Mouse (Mus musculus) stomach, embryonic 14.5 days (tissue): ENCODE data around the gene Ubiad1. TPM values are rescaled to one million over a fixed set of nuclear protein-coding genes. Genes with fewer than 3 reads are reported as not detected.
A peak's percentile ranks its signal among the peaks of the same experiment; 100 is the strongest.

Source experiments
- ATAC-seq: fragments of 200-750 bp; cut with Nextera tagmentation; 2 replicates; pipeline ENCODE4 v1.8.0; 2017; ENCODE audit warnings: low read depth, moderate TSS enrichment; ENCODE audit not compliant: insufficient number of reproducible peaks, insufficient read depth, low FRiP score
- H3K27ac ChIP-seq: fragments of 300-500 bp; sonication (generic); 2 replicates; pipeline ENCODE4 v1.5.1; 2014; ENCODE audit warnings: mild to moderate bottlenecking, low read length, moderate library complexity, mixed read lengths
- H3K27me3 ChIP-seq: fragments of 300-500 bp; sonication (generic); 2 replicates; pipeline ENCODE4 v1.6.1; 2014; ENCODE audit warnings: low read length, control low read depth, mixed read lengths; ENCODE audit not compliant: control insufficient read depth, insufficient read depth
- H3K36me3 ChIP-seq: fragments of 300-500 bp; sonication (generic); 2 replicates; pipeline ENCODE4 v1.6.1; 2014; ENCODE audit warnings: mild to moderate bottlenecking, control low read depth, low read length, moderate library complexity, mixed read lengths; ENCODE audit not compliant: control insufficient read depth, insufficient read depth
- H3K4me1 ChIP-seq: fragments of 300-500 bp; sonication (generic); 2 replicates; pipeline ENCODE4 v1.6.1; 2014; ENCODE audit warnings: low read length, control low read depth, mixed read lengths; ENCODE audit not compliant: control insufficient read depth, insufficient read depth
- H3K4me2 ChIP-seq: fragments of 300-500 bp; sonication (generic); replicated peaks from 2 replicates; pipeline ENCODE4 v1.6.1; 2014; ENCODE audit warnings: low read depth, low read length, control low read depth
- H3K4me3 ChIP-seq: fragments of 300-500 bp; sonication (generic); 2 replicates; pipeline ENCODE4 v1.5.1; 2014; ENCODE audit warnings: low read depth, low read length, control low read depth
- H3K9ac ChIP-seq: fragments of 300-500 bp; sonication (generic); replicated peaks from 2 replicates; pipeline ENCODE4 v1.6.1; 2014; ENCODE audit warnings: low read depth, mild to moderate bottlenecking, control low read depth, low read length, moderate library complexity, mixed read lengths
- H3K9me3 ChIP-seq: fragments of 300-500 bp; sonication (generic); 2 replicates; pipeline ENCODE4 v1.6.1; 2016; ENCODE audit warnings: low read depth, low read length, control low read depth; ENCODE audit not compliant: control insufficient read depth
- WGBS: fragments of 180-500 bp; shearing (Covaris S2); extraction: QIAGEN DNeasy Blood & Tissue Kit; methylation state at CpG from one replicate; pipeline ENCODE4 v1.1.7; 2014; 5-methylcytosine and 5-hydroxymethylcytosine counted together
- polyA plus RNA-seq: library from polyadenylated mRNA; unstranded; fragments of >200 nt; fragmentation: Nextera tagmentation; extraction: Ambion mirVana; gene quantifications from 2 replicates; pipeline ENCODE4 v1.2.1, GENCODE M21; 2014

Gene Ubiad1
- 16.9 and 17.1 TPM in 2 replicates for polyA plus RNA-seq

GRCm38 (mm10) chr4:148444250-148444967 lies at the start of gene Ubiad1:
Gene Ubiad1 (minus strand): TSS chr4:148444771.
- Histone ChIP-seq H3K27me3 (no peaks in the 10 kb centered on the region), H3K36me3 (no peaks in the 10 kb centered on the region), H3K9me3 (no peaks in the 10 kb centered on the region), H3K4me2 (peak within 1 kb of the TSS; percentile 96), H3K4me1 (peaks cover 13% of the 10 kb centered on the region), H3K9ac (peak within 1 kb of the TSS; percentile 74), H3K4me3 (peak within 1 kb of the TSS; percentile 87), H3K27ac (peak within 1 kb of the TSS; percentile 66)
- ATAC-seq = peak; percentile 81
- WGBS = under 1% methylated on average over 46 of the region's 46 CpGs

GRCm38 (mm10) chr4:148491448-148491847 lies 46.9 kb upstream of the Ubiad1 start:
- peaks cover 62% of the 10 kb centered on the region for H3K36me3 ChIP-seq
- H3K27me3 ChIP-seq = no peaks in the 10 kb centered on the region
- H3K4me1 ChIP-seq = no peaks in the 10 kb centered on the region
- H3K27ac ChIP-seq = no peak overlapping the region
- WGBS = 84% methylated on average over 7 of the region's 7 CpGs
- no peak overlapping the region for H3K4me2 ChIP-seq
- ATAC-seq = no peak
- H3K4me3 ChIP-seq = no peak overlapping the region
- no peak overlapping the region for H3K9ac ChIP-seq
- no peaks in the 10 kb centered on the region for H3K9me3 ChIP-seq

- Histone ChIP-seq H3K9me3 (no peaks in the 10 kb centered on the region), H3K4me3 (no peak overlapping the region), H3K9ac (no peak overlapping the region), H3K36me3 (peaks cover 70% of the 10 kb centered on the region), H3K27me3 (no peaks in the 10 kb centered on the region), H3K4me2 (no peak overlapping the region), H3K4me1 (no peaks in the 10 kb centered on the region), H3K27ac (no peak overlapping the region)
- WGBS = 57% methylated on average over 6 of the region's 6 CpGs
- ATAC-seq = no peak
Measured at GRCm38 (mm10) chr4:148490502-148490901, 45.9 kb upstream of the Ubiad1 start.

GRCm38 (mm10) chr4:148487841-148488240 lies 43.3 kb upstream of the Ubiad1 start:
- Histone ChIP-seq H3K9me3 (no peaks in the 10 kb centered on the region), H3K9ac (no peak overlapping the region), H3K27me3 (no peaks in the 10 kb centered on the region), H3K36me3 (peaks cover 87% of the 10 kb centered on the region), H3K4me2 (no peak overlapping the region), H3K4me1 (no peaks in the 10 kb centered on the region), H3K4me3 (no peak overlapping the region), H3K27ac (no peak overlapping the region)
- WGBS = 67% methylated on average over 2 of the region's 2 CpGs
- no peak for ATAC-seq

- WGBS = 96% methylated on average over 12 of the region's 12 CpGs
- H3K9me3 ChIP-seq = no peaks in the 10 kb centered on the region
- H3K36me3 ChIP-seq = peaks cover 77% of the 10 kb centered on the region
- no peaks in the 10 kb centered on the region for H3K4me1 ChIP-seq
- H3K27ac ChIP-seq = no peak overlapping the region
- ATAC-seq = no peak
- no peak overlapping the region for H3K9ac ChIP-seq
- H3K4me2 ChIP-seq = no peak overlapping the region
- H3K27me3 ChIP-seq = no peaks in the 10 kb centered on the region
- H3K4me3 ChIP-seq = no peak overlapping the region
Measured at GRCm38 (mm10) chr4:148484511-148484910, 39.9 kb upstream of the Ubiad1 start.

- H3K36me3 ChIP-seq = peaks cover 54% of the 10 kb centered on the region
- ATAC-seq = no peak
- H3K27me3 ChIP-seq = no peaks in the 10 kb centered on the region
- WGBS = 75% methylated on average over 2 of the region's 2 CpGs
- no peaks in the 10 kb centered on the region for H3K4me1 ChIP-seq
- no peak overlapping the region for H3K4me3 ChIP-seq
- no peak overlapping the region for H3K27ac ChIP-seq
- no peaks in the 10 kb centered on the region for H3K9me3 ChIP-seq
- H3K4me2 ChIP-seq = no peak overlapping the region
- H3K9ac ChIP-seq = no peak overlapping the region
Measured at GRCm38 (mm10) chr4:148481557-148482168, 37.1 kb upstream of the Ubiad1 start.

GRCm38 (mm10) chr4:148480245-148480644 lies 35.7 kb upstream of the Ubiad1 start:
- Histone ChIP-seq H3K36me3 (peaks cover 53% of the 10 kb centered on the region), H3K4me3 (no peak overlapping the region), H3K4me1 (no peaks in the 10 kb centered on the region), H3K27ac (no peak overlapping the region), H3K27me3 (no peaks in the 10 kb centered on the region), H3K4me2 (no peak overlapping the region), H3K9ac (no peak overlapping the region), H3K9me3 (no peaks in the 10 kb centered on the region)
- ATAC-seq = no peak
- WGBS = 97% methylated on average over 2 of the region's 2 CpGs

- Histone ChIP-seq H3K27me3 (no peaks in the 10 kb centered on the region), H3K9me3 (no peaks in the 10 kb centered on the region), H3K9ac (no peak overlapping the region), H3K27ac (no peak overlapping the region), H3K4me2 (no peak overlapping the region), H3K36me3 (peaks cover 65% of the 10 kb centered on the region), H3K4me3 (no peak overlapping the region), H3K4me1 (no peaks in the 10 kb centered on the region)
- no peak for ATAC-seq
- 88% methylated on average over 5 of the region's 5 CpGs for WGBS
Measured at GRCm38 (mm10) chr4:148473496-148473895, 28.9 kb upstream of the Ubiad1 start.
